Mouse (Mus musculus) megakaryocyte-erythroid progenitor cell, adult 5-6 weeks (primary cell): Measurements from ENCODE around the gene Slc5a8. TPM values are rescaled to one million over a fixed set of nuclear protein-coding genes. Genes with fewer than 3 reads are reported as not detected.

Experiments
- ATAC-seq: replicated peaks from 2 replicates; pipeline ENCODE4 v1.8.0; 2016; ENCODE audit warnings: mild to moderate bottlenecking, inconsistent platforms; ENCODE audit not compliant: severe bottlenecking, poor library complexity, low FRiP score, low TSS enrichment
- total RNA-seq, 2 experiments: library from RNA; stranded (forward) in 1 of 2; stranded (reverse) in 1 of 2; fragments of 200-1000, 215-1000 nt in 1 of 2; fragments of >200 nt in 1 of 2; fragmentation: Nextera tagmentation in 1 of 2; gene quantifications; 2 replicates each; pipeline ENCODE4 v1.2.3; 2014 to 2017

Gene Slc5a8
- total RNA-seq, 2 experiments from 2014 or later = not detected

DNA sequence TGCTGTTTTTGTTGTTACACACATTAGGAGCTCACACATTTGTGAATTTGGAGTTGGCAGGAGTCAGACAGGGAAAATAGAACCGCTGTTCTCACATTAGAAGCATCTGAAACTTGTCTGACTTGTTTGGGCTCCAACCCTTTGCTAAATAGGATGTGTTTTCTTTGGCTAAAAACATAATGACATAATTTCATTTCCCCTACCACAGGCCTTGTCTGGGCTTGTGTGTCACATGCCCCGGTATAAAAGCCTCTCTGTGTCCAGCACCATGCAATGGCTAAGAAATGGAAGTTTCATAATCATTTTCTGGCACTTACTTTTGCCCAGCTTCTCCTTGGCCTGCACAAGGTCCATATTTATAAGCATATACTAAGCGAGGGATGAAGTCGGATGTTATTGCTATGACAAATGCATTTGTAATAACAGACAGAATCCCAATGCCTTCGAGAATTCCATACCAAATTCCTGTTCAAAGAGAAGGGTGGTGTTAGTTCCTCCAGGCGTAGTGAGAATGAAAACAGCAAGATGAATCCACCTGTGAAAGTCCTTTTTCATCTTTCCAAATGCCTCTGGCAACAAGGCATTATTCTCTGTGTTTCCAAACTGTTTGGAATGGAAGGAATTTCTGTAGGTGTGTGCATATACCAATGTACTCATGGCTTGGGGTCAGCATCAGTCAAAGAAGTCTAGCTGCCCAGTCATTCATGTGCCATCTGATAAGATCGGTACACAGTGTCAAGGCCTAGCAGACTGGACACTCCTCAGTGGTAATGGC lies 85.3 kb downstream of the Slc5a8 start:
- no peak for ATAC-seq

- no peak for ATAC-seq
Observed at GRCm38 (mm10) chr10:88978932-88979331, 93.1 kb downstream of the Slc5a8 start.

Other genes starting within 250 kb of the Slc5a8 start
- 1.5 TPM in 1 of 2 replicates, not detected in the other for gene Spic, start 201.0 kb upstream of the Slc5a8 start, total RNA-seq (2014; fragmentation: Nextera tagmentation)
- 0.61 TPM in 1 of 2 replicates, not detected in the other for gene Spic, start 201.0 kb upstream of the Slc5a8 start, total RNA-seq (2017)
- gene Arl1, start 155.1 kb upstream of the Slc5a8 start, total RNA-seq (2014; fragmentation: Nextera tagmentation) = 36.5 and 51.3 TPM in 2 replicates
- gene Arl1, start 155.1 kb upstream of the Slc5a8 start, total RNA-seq (2017) = 89.4 and 91.0 TPM in 2 replicates
- gene Utp20, start 59.2 kb upstream of the Slc5a8 start, total RNA-seq (2014; fragmentation: Nextera tagmentation) = 55.4 and 72.5 TPM in 2 replicates
- 45.1 and 53.7 TPM in 2 replicates for gene Utp20, start 59.2 kb upstream of the Slc5a8 start, total RNA-seq (2017)